Mouse (Mus musculus) CH12.LX (cell line): ENCODE measurements around the gene Stx8. TPM values are rescaled to one million over a fixed set of nuclear protein-coding genes. Genes with fewer than 3 reads are reported as not detected.

ENCODE experiments used
- DNase-seq: peaks from one replicate; pipeline ENCODE4 v3.0.0-alpha.2; 2013; ENCODE audit errors: extremely low read depth
- H3K27ac ChIP-seq: 2 replicates; pipeline ENCODE4 v1.5.1; 2012; ENCODE audit warnings: low read depth, mild to moderate bottlenecking, control low read depth, moderate library complexity; ENCODE audit not compliant: insufficient read depth
- H3K27me3 ChIP-seq: replicated peaks from 2 replicates; pipeline ENCODE3; 2012; ENCODE audit warnings: inconsistent platforms
- H3K36me3 ChIP-seq, 2 experiments: replicated peaks in 1 of 2; 2 replicates each; pipeline versions ENCODE3 to v1.6.1; 2012; ENCODE audit warnings: inconsistent platforms in 1 of 2, low read length in 1 of 2, mild to moderate bottlenecking in 1 of 2, mixed read lengths in 1 of 2, moderate library complexity in 1 of 2; ENCODE audit not compliant: control insufficient read depth in 1 of 2, insufficient read depth in 1 of 2
- H3K4me1 ChIP-seq, 2 experiments: 2 replicates each; pipeline ENCODE4 v1.6.1; 2012; ENCODE audit warnings: inconsistent platforms in 1 of 2, moderate library complexity in 1 of 2; ENCODE audit not compliant: insufficient read depth in 2 of 2, control insufficient read depth in 1 of 2
- H3K4me2 ChIP-seq: 2 replicates; pipeline ENCODE4 v1.6.1; 2012; ENCODE audit warnings: low read depth, mild to moderate bottlenecking, control low read depth; ENCODE audit not compliant: poor library complexity, insufficient read depth, severe bottlenecking
- H3K4me3 ChIP-seq, 3 experiments: fragments of 150-350 bp in 1 of 3; sonication (generic) in 1 of 3; replicated peaks in 1 of 3; 2 replicates each; pipeline versions ENCODE3 to v1.5.1; 2011 to 2012; ENCODE audit warnings: low read depth in 2 of 3, low read length in 2 of 3, mild to moderate bottlenecking in 2 of 3, moderate library complexity in 2 of 3, control low read depth in 1 of 3, improper control_type of control experiment in 1 of 3, inconsistent platforms in 1 of 3, mixed read lengths in 1 of 3; ENCODE audit not compliant: poor library complexity in 1 of 3
- H3K79me2 ChIP-seq: replicated peaks from 2 replicates; pipeline ENCODE4 v1.6.1; 2012; ENCODE audit warnings: mild to moderate bottlenecking, moderate library complexity; ENCODE audit not compliant: control insufficient read depth, poor library complexity, insufficient read depth, severe bottlenecking; ENCODE audit errors: extremely low read depth
- H3K9ac ChIP-seq: 2 replicates; pipeline ENCODE4 v1.6.1; 2012; ENCODE audit warnings: low read depth, mild to moderate bottlenecking, control low read depth, moderate library complexity; ENCODE audit not compliant: insufficient read depth
- H3K9me3 ChIP-seq: replicated peaks from 2 replicates; pipeline ENCODE3; 2012; ENCODE audit warnings: low read length, inconsistent platforms, mixed read lengths
- ELF1 ChIP-seq: IDR thresholded peaks from 2 replicates; pipeline ENCODE4 v1.6.1; 2014; ENCODE audit warnings: low read depth, mild to moderate bottlenecking, inconsistent platforms, low read length, improper control_type of control experiment
- GABPA ChIP-seq: IDR thresholded peaks from 2 replicates; pipeline ENCODE4 v1.6.1; 2012; ENCODE audit warnings: low read depth, low read length, improper control_type of control experiment, inconsistent platforms; ENCODE audit not compliant: insufficient replicate concordance
- HCFC1 ChIP-seq: IDR thresholded peaks from 2 replicates; pipeline ENCODE4 v1.6.1; 2012; ENCODE audit warnings: low read depth, mild to moderate bottlenecking, inconsistent platforms, low read length, improper control_type of control experiment
- IRF4 ChIP-seq: IDR thresholded peaks from 2 replicates; pipeline ENCODE4 v1.6.1; 2014; ENCODE audit warnings: low read depth, mild to moderate bottlenecking, inconsistent platforms, low read length, improper control_type of control experiment
- JUND ChIP-seq: conservative IDR thresholded peaks from 2 replicates; pipeline ENCODE4 v1.6.1; 2011; ENCODE audit warnings: low read depth, low read length, improper control_type of control experiment
- KAT2A ChIP-seq: IDR thresholded peaks from 2 replicates; pipeline ENCODE4 v1.6.1; 2012; ENCODE audit warnings: low read length, improper control_type of control experiment, inconsistent platforms; ENCODE audit not compliant: insufficient replicate concordance
- MAX ChIP-seq: IDR thresholded peaks from 2 replicates; pipeline ENCODE4 v1.6.1; 2011; ENCODE audit warnings: low read length, improper control_type of control experiment
- MAZ ChIP-seq: IDR thresholded peaks from 2 replicates; pipeline ENCODE4 v1.6.1; 2012; ENCODE audit warnings: low read depth, mild to moderate bottlenecking, inconsistent platforms, low read length, improper control_type of control experiment, moderate library complexity
- NELFE ChIP-seq: IDR thresholded peaks from 2 replicates; pipeline ENCODE4 v1.6.1; 2011; ENCODE audit warnings: low read depth, low read length, improper control_type of control experiment
- PAX5 ChIP-seq: IDR thresholded peaks from 2 replicates; pipeline ENCODE4 v1.6.1; 2012; ENCODE audit warnings: low read length, inconsistent platforms, mixed read lengths
- POLR2AphosphoS2 ChIP-seq: IDR thresholded peaks from 2 replicates; pipeline ENCODE4 v1.6.1; 2011; ENCODE audit warnings: low read depth, low read length, improper control_type of control experiment
- RAD21 ChIP-seq: IDR thresholded peaks from 2 replicates; pipeline ENCODE4 v1.6.1; 2011; ENCODE audit warnings: low read depth, mild to moderate bottlenecking, low read length, improper control_type of control experiment, moderate library complexity
- RCOR1 ChIP-seq: conservative IDR thresholded peaks from 2 replicates; pipeline ENCODE4 v1.6.1; 2012; ENCODE audit warnings: low read depth, mild to moderate bottlenecking, inconsistent platforms, low read length, improper control_type of control experiment
- SIN3A ChIP-seq: IDR thresholded peaks from 2 replicates; pipeline ENCODE4 v1.6.1; 2012; ENCODE audit warnings: low read length, improper control_type of control experiment, inconsistent platforms
- SMC3 ChIP-seq: IDR thresholded peaks from 2 replicates; pipeline ENCODE4 v1.6.1; 2011; ENCODE audit warnings: low read depth, low read length, improper control_type of control experiment
- TBP ChIP-seq: conservative IDR thresholded peaks from 2 replicates; pipeline ENCODE4 v1.6.1; 2011; ENCODE audit warnings: low read depth, low read length, improper control_type of control experiment
- USF1 ChIP-seq: IDR thresholded peaks from 2 replicates; pipeline ENCODE4 v1.6.1; 2014; ENCODE audit warnings: low read depth, mild to moderate bottlenecking, inconsistent platforms, low read length, improper control_type of control experiment
- ZKSCAN1 ChIP-seq: IDR thresholded peaks from 2 replicates; pipeline ENCODE4 v1.6.1; 2012; ENCODE audit warnings: low read depth, inconsistent platforms, low read length, improper control_type of control experiment, borderline replicate concordance
- ZMIZ1 ChIP-seq: IDR thresholded peaks from 2 replicates; pipeline ENCODE4 v1.6.1; 2012; ENCODE audit warnings: low read depth, mild to moderate bottlenecking, inconsistent platforms, low read length, improper control_type of control experiment
- ZNF384 ChIP-seq: IDR thresholded peaks from 2 replicates; pipeline ENCODE4 v1.6.1; 2012; ENCODE audit warnings: low read depth, low read length, improper control_type of control experiment, inconsistent platforms
- dilution Hi-C: fragments of 300-500 bp; cut with MboI; formaldehyde crosslinking; loops from 2 replicates; pipeline ENCODE4 v1.14.3; 2020; ENCODE audit warnings: low sequenced_read_pairs; ENCODE audit not compliant: extremely low pct_unique_long_range_greater_than_20kb, extremely low pct_ligation_motif_present
- in situ Hi-C: fragments of 300-500 bp; cut with MboI; formaldehyde crosslinking; loops from 3 replicates; pipeline ENCODE4 v1.14.3; 2019; ENCODE audit warnings: low sequenced_read_pairs, low pct_ligation_motif_present, low pct_unique_long_range_greater_than_20kb, mixed read lengths
- polyA plus RNA-seq: library from polyadenylated mRNA; unstranded; fragments of >175 nt; gene quantifications from 2 replicates; pipeline ENCODE4 v1.2.1, GENCODE M21; 2012; ENCODE audit warnings: low read depth; ENCODE audit not compliant: insufficient read length
- total RNA-seq, 2 experiments: library from RNA; depleted of rRNA; stranded (reverse); fragments of 300-350 nt in 1 of 2; fragments of >200 nt in 1 of 2; gene quantifications; 2 replicates each; pipeline ENCODE4 v1.2.3; 2012 to 2014

Gene Stx8
- total and polyA plus RNA-seq, 3 experiments: 31.8 to 57.9 (median 35.2) TPM

DNA sequence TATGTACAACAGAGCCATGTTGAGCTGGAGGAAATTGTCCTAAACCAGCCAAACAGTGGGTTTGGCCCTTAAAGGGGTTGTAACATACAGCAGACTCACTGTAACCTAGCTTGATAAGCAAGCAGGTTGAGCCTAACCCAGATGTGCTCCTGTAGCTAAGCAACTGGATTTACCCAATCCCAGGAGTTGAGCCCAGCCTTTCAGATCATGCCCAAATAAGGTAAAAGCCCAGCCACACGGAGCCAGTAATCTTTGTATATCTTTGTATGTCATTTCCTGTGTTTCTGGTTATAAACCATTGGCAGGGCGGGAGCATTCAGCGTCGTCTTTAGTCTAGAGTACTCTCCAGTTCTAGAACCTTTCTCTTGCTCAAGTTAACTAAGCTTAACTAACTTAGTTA is 210.6 kb downstream of the Stx8 start:
- H3K79me2 ChIP-seq: no peaks in the 10 kb centered on the region
- H3K4me2 ChIP-seq: no peak overlapping the region
- peaks cover 9 to 24% of the 10 kb centered on the region in 2 experiments for H3K4me1 ChIP-seq
- H3K9ac ChIP-seq: no peak overlapping the region
- H3K4me3 ChIP-seq: no peak overlapping the region
- dilution Hi-C loops (no loop called here), in situ Hi-C loops (no loop called here)
- DNase-seq: peak; percentile 38
- H3K27me3 ChIP-seq: no peaks in the 10 kb centered on the region
- TF ChIP-seq JUND (no peak), MAZ (no peak), KAT2A (no peak), ELF1 (no peak), USF1 (no peak), IRF4 (no peak), POLR2AphosphoS2 (no peak), PAX5 (no peak), SMC3 (no peak)
- no peak overlapping the region for H3K27ac ChIP-seq
- H3K36me3 ChIP-seq: peaks cover 0 to 11% of the 10 kb centered on the region in 2 experiments
- H3K9me3 ChIP-seq: no peaks in the 10 kb centered on the region

DNA sequence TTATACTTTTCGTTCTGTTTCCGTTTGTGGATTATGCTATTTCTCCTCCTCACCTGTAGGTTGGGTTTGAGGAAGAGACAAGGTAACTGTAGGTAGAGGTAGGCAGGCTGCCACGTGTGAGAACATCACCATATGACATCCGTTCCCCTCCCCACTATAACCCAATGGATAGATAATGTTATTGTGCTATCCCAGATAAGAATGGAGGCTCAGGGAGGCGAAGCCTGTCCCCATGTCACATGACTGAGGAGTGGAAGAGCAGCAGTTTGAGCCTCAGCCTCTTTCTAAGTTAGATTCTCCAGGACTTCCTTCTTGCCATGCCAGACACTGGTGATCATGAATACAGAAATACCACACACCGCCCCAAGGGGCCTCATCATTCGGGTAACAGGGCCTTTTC is 211.4 kb downstream of the Stx8 start:
- TF ChIP-seq ZNF384: no peak
- TF ChIP-seq HCFC1: no peak
- TF ChIP-seq ZMIZ1: no peak
- TF ChIP-seq SIN3A: no peak
- no peak for TF ChIP-seq NELFE
- TF ChIP-seq TBP: no peak
- no peak for TF ChIP-seq MAX
- no peak for TF ChIP-seq ZKSCAN1
- no peak for TF ChIP-seq RAD21
- TF ChIP-seq USF1: no peak
- TF ChIP-seq KAT2A: no peak
- no peak for TF ChIP-seq GABPA
- no peak for TF ChIP-seq RCOR1
- no peaks in the 10 kb centered on the region for H3K9me3 ChIP-seq
- H3K27me3 ChIP-seq: no peaks in the 10 kb centered on the region
- in situ Hi-C loops (no loop called here), dilution Hi-C loops (no loop called here)
- H3K27ac ChIP-seq: no peak overlapping the region
- H3K4me3 ChIP-seq: no peak overlapping the region
- H3K79me2 ChIP-seq: no peaks in the 10 kb centered on the region
- H3K4me1 ChIP-seq: peaks cover 9 to 24% of the 10 kb centered on the region in 2 experiments
- peaks cover 0 to 9% of the 10 kb centered on the region in 2 experiments for H3K36me3 ChIP-seq
- H3K9ac ChIP-seq: no peak overlapping the region
- peak; percentile 44 for DNase-seq
- no peak overlapping the region for H3K4me2 ChIP-seq
